Mouse (Mus musculus): Measurements from ENCODE around the gene Gjb5.

The Gjb5 gene

DNA sequence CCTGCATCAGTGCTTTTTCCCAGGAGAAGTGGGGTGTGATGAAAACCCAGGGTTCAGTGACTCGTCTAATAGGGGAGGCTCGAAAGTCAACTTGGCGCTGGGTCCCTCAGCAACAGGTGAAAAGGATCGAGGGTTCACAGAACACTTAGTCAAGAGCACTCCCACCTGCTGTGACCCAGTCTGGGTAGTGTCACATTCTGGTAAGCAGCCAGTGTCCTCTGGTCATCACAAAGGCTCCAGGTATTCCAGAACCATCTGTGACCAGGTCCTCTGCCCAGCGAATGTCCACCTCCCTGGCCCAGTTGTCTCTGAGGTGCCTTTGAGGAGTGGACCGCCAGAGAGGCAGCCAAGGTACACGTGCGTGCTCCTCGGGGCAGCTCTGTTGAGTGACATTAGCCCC, 46.4 kb downstream of the Gjb5 start:
- no peak for DNase-seq (ENCODE audit: low spot score)

GRCm38 (mm10) chr4:127306915-127307314, 51.1 kb downstream of the Gjb5 start:
- DNase-seq (ENCODE audit: low spot score): no peak

Data from ovary, postnatal 14 days (tissue).